Mouse (Mus musculus) intestine, embryonic 15.5 days (tissue): ENCODE results near the gene Kat2b. TPM values are rescaled to one million over a fixed set of nuclear protein-coding genes. Genes with fewer than 3 reads are reported as not detected.

ENCODE experiments used
- ATAC-seq: fragments of 200-750 bp; cut with Nextera tagmentation; 2 replicates; pipeline ENCODE4 v1.8.0; 2017; ENCODE audit warnings: moderate TSS enrichment, moderate library complexity
- H3K27ac ChIP-seq: fragments of 300-500 bp; sonication (generic); 2 replicates; pipeline ENCODE4 v1.5.1; 2015; ENCODE audit warnings: mild to moderate bottlenecking, inconsistent platforms
- H3K27me3 ChIP-seq: fragments of 300-500 bp; sonication (generic); replicated peaks from 2 replicates; pipeline ENCODE4 v1.6.1; 2015; ENCODE audit warnings: inconsistent platforms
- H3K36me3 ChIP-seq: fragments of 300-500 bp; sonication (generic); 2 replicates; pipeline ENCODE4 v1.6.1; 2015; ENCODE audit warnings: inconsistent platforms
- H3K4me1 ChIP-seq: fragments of 300-500 bp; sonication (generic); replicated peaks from 2 replicates; pipeline ENCODE4 v1.6.1; 2015; ENCODE audit warnings: inconsistent platforms
- H3K4me2 ChIP-seq: fragments of 300-500 bp; sonication (generic); replicated peaks from 2 replicates; pipeline ENCODE4 v1.6.1; 2015; ENCODE audit warnings: mild to moderate bottlenecking, inconsistent platforms
- H3K4me3 ChIP-seq: fragments of 300-500 bp; sonication (generic); replicated peaks from 2 replicates; pipeline ENCODE4 v1.5.1; 2015; ENCODE audit warnings: inconsistent platforms
- H3K9ac ChIP-seq: fragments of 300-500 bp; sonication (generic); 2 replicates; pipeline ENCODE4 v1.6.1; 2015; ENCODE audit warnings: inconsistent platforms
- H3K9me3 ChIP-seq: fragments of 300-500 bp; sonication (generic); 2 replicates; pipeline ENCODE4 v1.6.1; 2016; ENCODE audit warnings: inconsistent platforms
- WGBS: fragments of 180-500 bp; shearing (Covaris S2); methylation state at CpG from one replicate; pipeline ENCODE4 v1.1.7; 2015; 5-methylcytosine and 5-hydroxymethylcytosine counted together
- polyA plus RNA-seq: library from polyadenylated mRNA; unstranded; fragments of >200 nt; fragmentation: Nextera tagmentation; extraction: Ambion mirVana; gene quantifications from 2 replicates; pipeline ENCODE4 v1.2.1, GENCODE M21; 2015

Kat2b gene
- polyA plus RNA-seq, 1 experiment from 2014 or later, result 4.3 TPM

DNA sequence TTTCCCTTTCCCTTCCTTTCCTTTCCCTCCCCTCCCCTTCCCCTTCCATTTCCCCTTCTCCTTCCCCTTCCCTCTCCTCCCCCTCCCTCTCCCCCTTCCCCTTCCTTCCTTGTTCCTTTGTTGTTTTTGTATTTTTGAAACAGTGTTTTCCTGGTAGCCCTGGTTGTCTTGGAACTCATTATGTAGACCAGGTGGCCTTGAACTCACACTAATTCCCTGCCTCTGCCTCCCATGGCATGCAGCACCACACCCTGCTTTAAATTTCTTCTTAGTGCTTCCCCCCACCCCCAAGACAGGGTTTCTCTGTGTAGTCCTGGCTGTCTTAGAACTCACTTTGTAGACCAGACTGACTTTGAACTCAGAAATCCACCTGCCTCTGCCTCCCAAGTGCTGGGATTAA lies 52.7 kb downstream of the Kat2b start:
- ATAC-seq, result no peak

DNA sequence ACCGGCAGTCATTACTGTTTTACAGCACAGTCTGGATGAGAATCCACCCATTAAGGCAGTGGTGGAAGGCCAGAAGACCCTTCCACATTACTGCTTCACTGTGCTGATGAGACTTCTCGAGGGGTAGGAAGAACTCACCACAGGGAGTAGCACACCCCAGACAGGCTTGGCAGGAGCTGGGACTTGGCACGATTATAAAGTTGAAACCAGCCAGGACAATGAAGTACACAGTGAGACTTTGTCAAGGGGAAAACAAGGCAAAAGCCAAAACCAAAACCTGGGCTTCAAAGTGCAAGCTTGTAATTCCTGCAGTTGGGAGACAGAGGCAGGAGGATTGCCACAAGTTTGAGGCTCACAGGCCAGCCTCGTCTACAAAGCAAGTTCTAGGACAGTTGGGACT lies 54.0 kb downstream of the Kat2b start:
- H3K27ac ChIP-seq, result no peak overlapping the region
- WGBS, result 88% methylated on average over 4 of the region's 4 CpGs
- ATAC-seq, result no peak
- no peak overlapping the region for H3K4me3 ChIP-seq
- H3K4me2 ChIP-seq, result no peak overlapping the region
- H3K4me1 ChIP-seq, result no peaks in the 10 kb centered on the region
- H3K27me3 ChIP-seq, result no peaks in the 10 kb centered on the region
- H3K9me3 ChIP-seq, result no peaks in the 10 kb centered on the region
- no peak overlapping the region for H3K9ac ChIP-seq
- H3K36me3 ChIP-seq, result no peaks in the 10 kb centered on the region

More for the DNA sequence above, 52.7 kb downstream of the Kat2b start:
- Histone ChIP-seq H3K4me3 (no peak overlapping the region), H3K4me2 (no peak overlapping the region), H3K9me3 (no peaks in the 10 kb centered on the region), H3K27me3 (no peaks in the 10 kb centered on the region), H3K9ac (no peak overlapping the region), H3K36me3 (no peaks in the 10 kb centered on the region), H3K27ac (no peak overlapping the region), H3K4me1 (no peaks in the 10 kb centered on the region)

DNA sequence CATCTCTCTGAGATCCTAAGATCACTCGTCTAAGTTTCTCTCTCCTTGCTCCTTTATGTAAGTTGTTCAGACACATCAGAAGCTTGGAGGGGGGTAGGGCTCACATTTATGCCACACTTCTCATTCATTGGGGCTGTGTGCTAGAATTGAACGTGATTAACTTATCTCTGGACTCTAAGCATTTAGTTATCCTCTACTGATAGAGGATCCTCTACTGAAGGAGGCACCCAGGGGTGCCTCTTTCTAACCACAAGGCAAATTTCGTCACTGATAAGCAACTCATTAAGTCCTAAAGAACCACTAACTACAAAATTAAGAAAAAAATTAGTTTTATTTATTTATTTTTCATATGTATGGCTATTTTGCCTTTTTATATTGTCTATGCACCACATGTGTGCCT lies 55.5 kb downstream of the Kat2b start:
- no peak overlapping the region for H3K4me2 ChIP-seq
- H3K36me3 ChIP-seq, result no peaks in the 10 kb centered on the region
- H3K9me3 ChIP-seq, result no peaks in the 10 kb centered on the region
- no peaks in the 10 kb centered on the region for H3K27me3 ChIP-seq
- no peak overlapping the region for H3K9ac ChIP-seq
- no peaks in the 10 kb centered on the region for H3K4me1 ChIP-seq
- 76% methylated on average over 3 of the region's 3 CpGs for WGBS
- H3K27ac ChIP-seq, result no peak overlapping the region
- no peak overlapping the region for H3K4me3 ChIP-seq
- ATAC-seq, result no peak

DNA sequence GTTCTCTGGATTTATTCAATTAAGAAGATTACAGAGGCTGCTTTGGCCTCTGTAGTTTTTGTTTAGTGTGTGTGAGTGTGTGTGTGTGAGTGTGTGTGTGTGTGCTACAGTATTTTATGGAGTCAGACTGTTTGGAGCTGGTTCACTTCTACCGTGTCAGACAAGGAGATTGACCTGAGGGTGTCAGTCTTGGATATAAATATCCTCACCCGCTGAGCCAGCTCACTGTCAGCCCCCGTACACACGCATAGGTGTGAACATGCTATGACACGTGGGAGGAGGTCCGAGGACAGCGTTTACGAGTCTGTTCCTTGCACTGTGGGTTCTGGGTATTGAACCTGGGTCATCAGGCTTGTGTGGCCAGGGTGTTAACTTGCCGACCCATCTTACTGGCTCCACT lies 57.1 kb downstream of the Kat2b start:
- Histone ChIP-seq H3K4me2 (no peak overlapping the region), H3K9me3 (no peaks in the 10 kb centered on the region), H3K27me3 (no peaks in the 10 kb centered on the region), H3K36me3 (no peaks in the 10 kb centered on the region), H3K4me3 (no peak overlapping the region), H3K27ac (no peak overlapping the region), H3K4me1 (no peaks in the 10 kb centered on the region), H3K9ac (no peak overlapping the region)
- ATAC-seq, result no peak
- 86% methylated on average over 9 of the region's 9 CpGs for WGBS

DNA sequence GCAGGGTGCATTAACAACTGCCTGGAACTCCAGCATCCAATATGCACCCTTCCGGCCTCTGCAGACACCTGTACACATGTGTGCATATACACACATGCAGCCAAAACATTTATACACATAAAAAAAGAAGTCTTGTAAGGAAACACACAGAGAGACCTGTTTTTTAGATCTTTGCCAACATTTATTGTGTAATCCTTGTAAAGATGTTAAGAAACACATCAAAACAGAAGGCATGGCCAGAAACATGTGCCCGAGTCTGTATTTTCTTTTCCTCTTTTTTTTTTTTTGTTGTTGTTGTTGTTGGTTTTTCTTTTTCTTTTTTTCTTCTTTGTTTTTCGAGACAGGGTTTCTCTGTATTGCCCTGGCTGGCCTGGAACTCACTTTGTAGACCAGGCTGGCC lies 59.5 kb downstream of the Kat2b start:
- no peak for ATAC-seq
- no peak overlapping the region for H3K4me3 ChIP-seq
- no peaks in the 10 kb centered on the region for H3K27me3 ChIP-seq
- no peaks in the 10 kb centered on the region for H3K4me1 ChIP-seq
- H3K36me3 ChIP-seq, result no peaks in the 10 kb centered on the region
- H3K4me2 ChIP-seq, result no peak overlapping the region
- H3K27ac ChIP-seq, result no peak overlapping the region
- no peak overlapping the region for H3K9ac ChIP-seq
- no peaks in the 10 kb centered on the region for H3K9me3 ChIP-seq
- 87% methylated on average over 3 of the region's 3 CpGs for WGBS

DNA sequence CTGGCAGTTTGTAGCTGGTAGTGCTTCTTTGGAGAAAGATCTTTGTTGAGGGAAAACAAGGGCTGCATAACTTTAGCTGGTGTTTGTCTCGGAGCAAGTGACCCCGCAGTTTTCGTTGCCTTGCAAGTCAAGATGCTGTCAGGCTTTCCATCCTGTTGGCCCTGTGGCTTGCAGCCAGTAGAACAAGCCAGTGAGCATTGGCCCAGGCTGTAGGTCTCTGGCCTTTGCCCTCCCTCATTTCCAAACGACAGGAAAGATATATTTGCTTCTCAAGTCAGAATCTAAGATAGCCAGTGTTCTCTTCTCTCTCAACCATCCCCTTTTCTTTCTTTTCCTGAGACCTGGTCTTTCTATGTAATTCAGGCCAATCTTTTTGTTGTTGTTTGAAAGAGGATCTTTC lies 60.8 kb downstream of the Kat2b start:
- Histone ChIP-seq H3K9me3 (no peaks in the 10 kb centered on the region), H3K9ac (no peak overlapping the region), H3K4me3 (no peak overlapping the region), H3K4me2 (no peak overlapping the region), H3K27ac (no peak overlapping the region), H3K36me3 (no peaks in the 10 kb centered on the region), H3K27me3 (no peaks in the 10 kb centered on the region), H3K4me1 (no peaks in the 10 kb centered on the region)
- ATAC-seq, result no peak
- 75% methylated on average over 4 of the region's 4 CpGs for WGBS

DNA sequence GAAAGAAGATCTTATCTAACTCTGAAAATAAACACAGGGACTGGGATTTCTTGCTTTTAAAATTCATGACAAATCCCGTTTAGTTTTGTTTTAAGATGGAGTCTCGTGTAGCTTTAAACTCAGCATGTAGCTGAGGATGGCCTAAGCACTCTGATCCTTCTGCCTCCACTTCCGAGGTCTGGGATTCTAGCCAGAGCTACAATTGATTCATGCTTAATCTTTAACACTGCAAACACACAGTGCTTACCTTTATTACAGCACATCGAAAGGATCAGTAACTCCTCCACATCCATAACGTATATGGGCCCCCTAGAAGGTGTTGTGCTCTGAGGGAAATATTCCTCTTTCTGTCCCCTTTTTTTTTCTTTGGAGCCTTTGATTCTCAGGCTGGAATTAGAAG lies 61.5 kb downstream of the Kat2b start:
- no peaks in the 10 kb centered on the region for H3K36me3 ChIP-seq
- no peaks in the 10 kb centered on the region for H3K4me1 ChIP-seq
- H3K9me3 ChIP-seq, result no peaks in the 10 kb centered on the region
- ATAC-seq, result 0 out of 2 replicates have a peak, but pooled peaks have one; percentile 23
- H3K27ac ChIP-seq, result no peak overlapping the region
- WGBS, result 58% methylated on average over 5 of the region's 5 CpGs
- H3K27me3 ChIP-seq, result no peaks in the 10 kb centered on the region
- no peak overlapping the region for H3K4me2 ChIP-seq
- H3K9ac ChIP-seq, result no peak overlapping the region
- H3K4me3 ChIP-seq, result no peak overlapping the region

DNA sequence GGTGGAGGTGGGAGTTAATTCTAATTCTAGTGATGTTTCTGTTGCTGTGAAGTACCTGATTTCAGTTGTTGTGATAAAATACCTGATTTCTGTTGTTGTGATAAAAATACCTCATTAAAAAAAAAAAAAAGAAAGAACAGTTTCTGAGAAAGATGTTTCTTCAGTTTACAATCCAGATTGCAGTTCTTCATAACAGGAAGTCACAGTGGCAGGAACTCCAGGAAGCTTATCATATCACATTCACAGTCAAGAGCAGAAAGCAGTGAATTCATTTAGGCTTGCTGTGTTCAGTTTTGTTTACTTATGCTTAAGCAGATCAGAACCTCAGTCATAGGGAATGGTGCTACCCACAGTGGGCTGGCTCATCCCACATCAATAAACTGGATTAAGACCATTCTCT lies 64.7 kb downstream of the Kat2b start:
- Histone ChIP-seq H3K4me2 (no peak overlapping the region), H3K9ac (no peak overlapping the region), H3K36me3 (0 out of 2 replicates have a peak, but pooled peaks cover 5% of the 10 kb centered on the region), H3K27me3 (no peaks in the 10 kb centered on the region), H3K4me1 (no peaks in the 10 kb centered on the region), H3K9me3 (no peaks in the 10 kb centered on the region), H3K4me3 (no peak overlapping the region), H3K27ac (no peak overlapping the region)
- ATAC-seq, result no peak

DNA sequence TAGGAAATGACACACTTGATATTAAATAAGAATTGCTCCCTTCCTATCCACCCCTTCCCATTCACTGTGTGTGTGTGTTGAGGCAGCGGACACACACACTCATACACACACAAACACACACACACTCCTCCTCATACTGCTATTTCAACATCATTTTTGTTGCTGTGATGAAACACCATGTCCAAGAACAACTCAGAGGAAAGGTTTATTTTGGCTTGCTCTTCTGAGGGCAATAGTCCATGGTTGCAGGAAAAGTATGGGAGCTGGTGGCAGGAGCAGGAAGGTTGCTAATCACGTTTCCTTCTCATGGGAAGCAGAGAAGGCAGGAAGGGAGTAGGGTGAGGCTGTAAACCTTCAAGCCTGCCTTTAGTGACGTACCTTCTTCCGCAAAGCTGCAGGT lies 76.7 kb downstream of the Kat2b start:
- ATAC-seq, result no peak
- no peaks in the 10 kb centered on the region for H3K27me3 ChIP-seq
- no peak overlapping the region for H3K9ac ChIP-seq
- H3K4me2 ChIP-seq, result no peak overlapping the region
- no peaks in the 10 kb centered on the region for H3K4me1 ChIP-seq
- no peak overlapping the region for H3K27ac ChIP-seq
- no peaks in the 10 kb centered on the region for H3K9me3 ChIP-seq
- H3K4me3 ChIP-seq, result no peak overlapping the region
- peaks cover 10% of the 10 kb centered on the region; the same call in 1 of the 2 replicates for H3K36me3 ChIP-seq
- 81% methylated on average over 4 of the region's 4 CpGs for whole genome bisulfite sequencing

DNA sequence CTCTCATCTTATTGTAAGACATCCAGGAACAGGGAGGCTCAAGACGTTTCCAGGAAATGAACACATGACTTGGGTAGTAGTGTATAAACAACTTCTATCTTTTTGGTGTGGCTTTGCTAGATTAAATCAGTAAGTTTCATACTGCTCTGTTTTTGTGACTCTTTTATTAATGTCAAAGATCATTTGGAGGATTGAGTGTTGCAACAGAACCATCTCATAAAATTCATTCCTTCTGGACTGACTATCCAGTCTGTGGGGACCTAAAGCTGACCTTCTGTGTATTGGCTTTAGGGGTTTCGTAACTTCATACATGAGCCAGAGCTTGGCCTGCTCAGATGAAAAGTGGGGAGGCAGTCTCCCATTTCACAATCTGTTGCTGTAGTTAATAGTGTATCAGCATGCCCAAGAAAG lies 83.6 kb downstream of the Kat2b start:
- no peak for ATAC-seq
- 77% methylated on average over 2 of the region's 2 CpGs for WGBS

DNA sequence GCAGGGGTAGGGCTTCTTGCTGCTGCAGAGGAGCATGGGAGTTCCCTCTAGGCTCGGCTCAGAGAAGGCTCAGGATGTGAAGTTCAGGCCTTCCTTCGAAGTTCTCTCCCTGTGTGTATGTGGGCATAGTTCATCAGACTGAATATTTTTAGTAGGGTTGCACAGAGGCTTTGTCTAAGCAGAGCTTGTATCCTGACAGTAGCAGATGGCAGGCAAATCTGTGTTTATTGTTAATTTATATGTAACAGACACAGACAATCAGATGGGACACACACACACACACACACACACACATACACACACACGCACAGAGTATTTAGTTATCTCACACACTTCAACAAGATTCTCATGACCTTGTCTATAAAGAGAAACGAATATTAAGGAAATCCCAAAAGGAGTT lies 87.9 kb downstream of the Kat2b start:
- 87% methylated on average over 4 of the region's 4 CpGs for WGBS
- Histone ChIP-seq H3K9ac (no peak overlapping the region), H3K27me3 (no peaks in the 10 kb centered on the region), H3K9me3 (no peaks in the 10 kb centered on the region), H3K27ac (no peak overlapping the region), H3K4me1 (no peaks in the 10 kb centered on the region), H3K4me3 (no peak overlapping the region), H3K36me3 (no peaks in the 10 kb centered on the region; the same call in 1 of the 2 replicates), H3K4me2 (no peak overlapping the region)
- no peak for ATAC-seq

More for the DNA sequence above, 83.6 kb downstream of the Kat2b start:
- Histone ChIP-seq H3K27me3 (no peaks in the 10 kb centered on the region), H3K4me1 (no peaks in the 10 kb centered on the region), H3K36me3 (peaks cover 4% of the 10 kb centered on the region; the same call in 1 of the 2 replicates), H3K4me2 (no peak overlapping the region), H3K4me3 (no peak overlapping the region), H3K9me3 (no peaks in the 10 kb centered on the region), H3K9ac (no peak overlapping the region), H3K27ac (no peak overlapping the region)

DNA sequence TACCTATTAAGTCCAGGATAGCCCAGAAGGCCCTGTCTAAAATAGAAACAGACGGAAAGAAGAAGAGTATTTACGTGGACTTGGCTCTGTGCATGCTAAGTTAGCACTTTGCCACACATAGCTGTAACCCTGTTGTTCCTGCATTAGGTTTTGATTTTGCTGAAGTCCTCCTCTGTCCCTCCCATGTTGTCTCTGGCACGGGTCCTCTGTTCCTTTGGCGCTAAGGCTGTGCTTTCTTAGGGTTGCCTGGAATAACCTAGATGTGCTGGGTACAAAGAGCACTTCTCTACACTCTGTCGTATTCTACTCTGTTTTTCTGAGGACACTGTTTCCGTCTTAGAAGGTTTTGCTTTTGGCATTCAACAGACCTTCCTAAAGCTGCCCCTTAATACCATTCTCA lies 88.4 kb downstream of the Kat2b start:
- H3K9me3 ChIP-seq, result no peaks in the 10 kb centered on the region
- H3K9ac ChIP-seq, result no peak overlapping the region
- no peak overlapping the region for H3K4me3 ChIP-seq
- ATAC-seq, result no peak
- WGBS, result 92% methylated on average over 6 of the region's 6 CpGs
- no peaks in the 10 kb centered on the region; the same call in 1 of the 2 replicates for H3K36me3 ChIP-seq
- H3K27me3 ChIP-seq, result no peaks in the 10 kb centered on the region
- no peak overlapping the region for H3K27ac ChIP-seq
- no peaks in the 10 kb centered on the region for H3K4me1 ChIP-seq
- no peak overlapping the region for H3K4me2 ChIP-seq

DNA sequence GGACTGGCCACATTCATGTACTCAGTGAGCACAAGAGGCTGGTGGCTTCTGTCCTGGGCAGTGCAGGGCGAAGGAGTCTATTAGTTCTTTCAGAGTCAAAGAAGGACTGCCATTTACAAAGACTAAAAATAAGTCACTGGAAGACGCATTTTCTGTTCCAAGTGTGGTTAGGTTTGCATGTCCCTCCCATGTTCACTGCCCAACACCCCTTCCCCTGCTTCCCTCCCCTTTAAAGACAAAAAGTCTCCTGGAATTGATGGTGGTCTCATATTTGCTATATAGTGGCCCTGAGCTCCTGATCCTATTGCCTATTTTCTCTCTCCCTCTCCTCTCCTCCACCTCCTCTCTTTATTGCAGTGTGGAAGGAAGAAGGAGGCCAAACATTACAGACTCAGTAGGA lies 89.3 kb downstream of the Kat2b start:
- Histone ChIP-seq H3K27me3 (no peaks in the 10 kb centered on the region), H3K4me3 (no peak overlapping the region), H3K36me3 (no peaks in the 10 kb centered on the region; the same call in 1 of the 2 replicates), H3K4me2 (no peak overlapping the region), H3K9me3 (no peaks in the 10 kb centered on the region), H3K9ac (no peak overlapping the region), H3K4me1 (no peaks in the 10 kb centered on the region), H3K27ac (no peak overlapping the region)
- no peak for ATAC-seq
- WGBS, result 90% methylated on average over 2 of the region's 2 CpGs
